Mouse (Mus musculus) small intestine, adult 2 months (tissue): ENCODE data around the gene Lrrc29. TPM values are rescaled to one million over a fixed set of nuclear protein-coding genes. Genes with fewer than 3 reads are reported as not detected.

Experiments used
- H3K27ac ChIP-seq: fragments of 200-500 bp; 2 replicates; pipeline ENCODE4 v1.5.1; 2012; ENCODE audit warnings: low read depth, low read length, control low read depth, inconsistent platforms; ENCODE audit not compliant: insufficient read depth
- H3K27me3 ChIP-seq: fragments of 200-500 bp; 2 replicates; pipeline ENCODE4 v1.6.1; 2012; ENCODE audit warnings: mild to moderate bottlenecking, moderate library complexity, low read length, inconsistent platforms; ENCODE audit not compliant: control insufficient read depth, insufficient read depth
- H3K36me3 ChIP-seq: fragments of 200-500 bp; 2 replicates; pipeline ENCODE4 v1.6.1; 2012; ENCODE audit warnings: mild to moderate bottlenecking, low read length, control low read depth, inconsistent platforms; ENCODE audit not compliant: control insufficient read depth, insufficient read depth
- H3K4me1 ChIP-seq: fragments of 200-500 bp; 2 replicates; pipeline ENCODE4 v1.6.1; 2012; ENCODE audit warnings: low read length, inconsistent platforms, mixed read lengths; ENCODE audit not compliant: control insufficient read depth, insufficient read depth, insufficient read length
- H3K4me3 ChIP-seq: fragments of 200-500 bp; 2 replicates; pipeline ENCODE4 v1.5.1; 2012; ENCODE audit warnings: low read depth, mild to moderate bottlenecking, control low read depth, inconsistent platforms, low read length, moderate library complexity
- CTCF ChIP-seq: fragments of 200-500 bp; IDR thresholded peaks from 2 replicates; pipeline ENCODE4 v1.5.1; 2012; ENCODE audit warnings: low read depth, mild to moderate bottlenecking, control low read depth, inconsistent platforms, low read length, moderate library complexity, mixed read lengths; ENCODE audit not compliant: insufficient replicate concordance, insufficient read length; ENCODE audit errors: extremely low read depth
- POLR2A ChIP-seq: fragments of 200-500 bp; IDR thresholded peaks from 2 replicates; pipeline ENCODE4 v1.6.1; 2012; ENCODE audit warnings: low read depth, mild to moderate bottlenecking, control low read depth, inconsistent platforms, low read length, moderate library complexity
- whole genome bisulfite sequencing: fragments of 180-500 bp; shearing (Covaris S2); methylation state at CpG from one replicate; pipeline ENCODE4 v1.1.7; 2018; 5-methylcytosine and 5-hydroxymethylcytosine counted together
- polyA plus RNA-seq: library from polyadenylated mRNA; depleted of rRNA; stranded (reverse); fragments of >200 nt; gene quantifications from 2 replicates; pipeline ENCODE4 v1.2.3, GENCODE M21; 2012; rRNA removed

Gene Lrrc29
- polyA plus RNA-seq: 2.7 and 6.9 TPM in 2 replicates

GRCm38 (mm10) chr8:105326141-105326672 is at the start of gene Lrrc29, which contains the start of gene Tmem208:
Gene Lrrc29 (minus strand): TSS chr8:105326278.
Gene Tmem208 (plus strand): TSS chr8:105326354.
- Histone ChIP-seq H3K36me3 (peaks cover 36% of the 10 kb centered on the region), H3K4me1 (peaks cover 20% of the 10 kb centered on the region), H3K27ac (peak within 1 kb of the TSS; percentile 89), H3K4me3 (peak within 1 kb of the TSS; percentile 94), H3K27me3 (no peaks in the 10 kb centered on the region)
- under 1% methylated on average over 36 of the region's 36 CpGs for WGBS
- peak; percentile 67 for TF ChIP-seq POLR2A
- peak; percentile 53; the same call in 1 of the 2 replicates for TF ChIP-seq CTCF

DNA sequence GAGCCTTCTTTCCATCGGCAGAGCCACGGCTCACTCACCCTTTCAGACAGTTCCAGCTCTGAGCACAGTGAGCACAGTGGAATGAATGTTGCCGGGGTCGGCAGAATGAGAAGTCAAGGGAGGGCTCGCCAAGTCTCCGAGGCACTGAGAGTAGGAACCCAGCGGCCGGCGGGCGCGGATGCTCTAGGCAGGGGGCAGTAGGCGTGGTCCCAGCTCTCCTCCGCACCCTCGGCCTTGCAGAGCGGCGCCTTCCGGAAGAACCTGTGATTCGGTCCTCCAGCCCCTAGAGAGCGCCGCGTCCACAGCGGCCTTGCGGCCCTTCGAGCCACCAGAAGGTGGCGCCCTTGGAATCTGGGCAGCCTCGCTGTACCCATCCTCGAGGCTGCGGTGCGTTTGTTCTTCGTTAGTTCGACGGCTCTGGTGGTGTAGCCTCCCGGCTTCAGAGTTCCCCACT is 48.5 kb upstream of the Lrrc29 start:
- no peaks in the 10 kb centered on the region for H3K36me3 ChIP-seq
- H3K27ac ChIP-seq: no peak overlapping the region
- no peaks in the 10 kb centered on the region for H3K27me3 ChIP-seq
- peak; percentile 41; the same call in 1 of the 2 replicates for TF ChIP-seq CTCF
- TF ChIP-seq POLR2A: no peak
- 49% methylated on average over 33 of the region's 33 CpGs for WGBS
- H3K4me1 ChIP-seq: peaks cover 12% of the 10 kb centered on the region
- H3K4me3 ChIP-seq: no peak overlapping the region

DNA sequence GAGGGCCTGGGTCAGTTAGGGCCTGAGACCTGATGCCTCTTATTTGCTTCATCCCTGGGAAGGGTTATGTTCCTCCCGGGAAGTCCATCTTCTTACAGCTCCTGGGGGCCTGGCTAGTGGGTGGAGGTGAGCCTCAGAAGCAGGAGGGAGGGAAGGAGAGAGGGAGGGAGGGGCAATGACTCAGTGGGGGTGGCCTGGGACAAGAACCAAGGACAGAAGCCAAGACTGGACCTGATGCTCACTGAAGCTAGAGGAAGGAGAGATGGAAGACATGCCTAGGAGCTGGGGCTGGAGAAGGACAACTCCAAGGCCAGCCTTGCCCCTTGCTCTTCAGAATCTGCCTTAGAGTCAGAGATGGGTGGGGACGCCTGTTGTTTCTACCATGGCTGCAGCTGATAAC is 47.0 kb upstream of the Lrrc29 start, which contains the start of gene Plekhg4:
TSS of gene Plekhg4 (plus strand) at position 243 of the 400 bp plus-strand sequence.
- H3K4me3 ChIP-seq: no peak within 1 kb of the TSS
- no peaks in the 10 kb centered on the region for H3K36me3 ChIP-seq
- WGBS: 63% methylated on average over 2 of the region's 2 CpGs
- peaks cover 5% of the 10 kb centered on the region for H3K4me1 ChIP-seq
- H3K27me3 ChIP-seq: no peaks in the 10 kb centered on the region
- no peak for TF ChIP-seq CTCF
- TF ChIP-seq POLR2A: no peak
- no peak within 1 kb of the TSS for H3K27ac ChIP-seq

DNA sequence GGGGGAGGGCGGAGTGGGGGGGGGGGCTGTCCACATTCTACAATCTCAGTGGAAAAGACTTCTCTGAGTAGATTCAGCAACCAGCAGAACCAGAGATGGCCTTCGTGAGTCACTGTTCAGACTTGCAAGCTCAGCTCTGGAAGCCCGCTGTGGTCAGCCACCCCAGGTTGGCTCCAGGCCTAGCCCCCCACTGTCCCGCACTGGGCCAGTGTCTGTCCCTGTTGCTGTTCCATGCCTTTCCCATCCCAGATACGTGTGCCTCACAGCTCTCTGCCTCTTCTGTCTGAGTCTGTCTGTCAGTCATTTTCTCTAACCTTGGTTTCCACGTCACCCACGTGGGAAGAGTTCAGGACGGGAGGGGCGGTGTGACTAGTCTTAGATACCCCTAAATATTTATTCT is 46.4 kb upstream of the Lrrc29 start:
- TF ChIP-seq POLR2A (no peak), CTCF (no peak)
- H3K27me3 ChIP-seq: no peaks in the 10 kb centered on the region
- 86% methylated on average over 9 of the region's 9 CpGs for WGBS

GRCm38 (mm10) chr8:105367107-105367506 is 41.0 kb upstream of the Lrrc29 start:
- WGBS: 67% methylated on average over 2 of the region's 2 CpGs
- no peaks in the 10 kb centered on the region for H3K36me3 ChIP-seq
- H3K27me3 ChIP-seq: no peaks in the 10 kb centered on the region
- no peak overlapping the region for H3K4me3 ChIP-seq
- no peak overlapping the region for H3K27ac ChIP-seq
- TF ChIP-seq POLR2A (no peak), CTCF (peak; percentile 22; the same call in 1 of the 2 replicates)
- peaks cover 6% of the 10 kb centered on the region; the same call in 1 of the 2 replicates for H3K4me1 ChIP-seq

More for the DNA sequence above, 46.4 kb upstream of the Lrrc29 start:
- Histone ChIP-seq H3K4me1 (peaks cover 5% of the 10 kb centered on the region), H3K27ac (no peak overlapping the region), H3K4me3 (no peak overlapping the region), H3K36me3 (no peaks in the 10 kb centered on the region)

GRCm38 (mm10) chr8:105361751-105362702 is 35.9 kb upstream of the Lrrc29 start:
- peaks cover 6% of the 10 kb centered on the region; the same call in 1 of the 2 replicates for H3K4me1 ChIP-seq
- 61% methylated on average over 12 of the region's 12 CpGs for WGBS
- TF ChIP-seq CTCF (no peak), POLR2A (no peak)
- no peak overlapping the region for H3K27ac ChIP-seq
- no peaks in the 10 kb centered on the region for H3K27me3 ChIP-seq
- no peaks in the 10 kb centered on the region for H3K36me3 ChIP-seq
- no peak overlapping the region for H3K4me3 ChIP-seq

DNA sequence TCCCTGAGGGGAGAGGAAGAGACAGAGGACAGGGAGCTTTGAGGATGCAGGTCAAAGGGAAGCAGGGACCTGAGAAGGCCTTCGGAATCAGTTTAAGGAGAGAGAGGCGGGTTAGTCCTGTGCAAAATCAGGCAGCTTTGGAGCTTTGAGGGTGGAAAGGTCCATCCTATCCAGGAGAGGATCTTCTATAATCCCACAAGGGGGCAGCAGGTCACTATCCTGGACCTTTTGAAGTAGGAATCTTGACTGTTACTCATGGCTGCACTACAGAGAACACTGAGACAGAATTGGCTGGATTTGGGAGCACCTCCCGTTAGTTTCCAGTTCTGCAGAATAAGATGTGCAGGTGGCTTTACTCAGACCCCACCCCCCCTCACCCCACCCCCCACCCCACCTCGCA is 33.6 kb upstream of the Lrrc29 start:
- WGBS: 64% methylated on average over 4 of the region's 4 CpGs
- no peak overlapping the region for H3K27ac ChIP-seq
- H3K36me3 ChIP-seq: no peaks in the 10 kb centered on the region
- no peaks in the 10 kb centered on the region for H3K27me3 ChIP-seq
- peaks cover 17% of the 10 kb centered on the region for H3K4me1 ChIP-seq
- TF ChIP-seq POLR2A (no peak), CTCF (no peak)
- no peak overlapping the region for H3K4me3 ChIP-seq
